Mouse (Mus musculus): ENCODE results near the gene Hyal1.

DNA sequence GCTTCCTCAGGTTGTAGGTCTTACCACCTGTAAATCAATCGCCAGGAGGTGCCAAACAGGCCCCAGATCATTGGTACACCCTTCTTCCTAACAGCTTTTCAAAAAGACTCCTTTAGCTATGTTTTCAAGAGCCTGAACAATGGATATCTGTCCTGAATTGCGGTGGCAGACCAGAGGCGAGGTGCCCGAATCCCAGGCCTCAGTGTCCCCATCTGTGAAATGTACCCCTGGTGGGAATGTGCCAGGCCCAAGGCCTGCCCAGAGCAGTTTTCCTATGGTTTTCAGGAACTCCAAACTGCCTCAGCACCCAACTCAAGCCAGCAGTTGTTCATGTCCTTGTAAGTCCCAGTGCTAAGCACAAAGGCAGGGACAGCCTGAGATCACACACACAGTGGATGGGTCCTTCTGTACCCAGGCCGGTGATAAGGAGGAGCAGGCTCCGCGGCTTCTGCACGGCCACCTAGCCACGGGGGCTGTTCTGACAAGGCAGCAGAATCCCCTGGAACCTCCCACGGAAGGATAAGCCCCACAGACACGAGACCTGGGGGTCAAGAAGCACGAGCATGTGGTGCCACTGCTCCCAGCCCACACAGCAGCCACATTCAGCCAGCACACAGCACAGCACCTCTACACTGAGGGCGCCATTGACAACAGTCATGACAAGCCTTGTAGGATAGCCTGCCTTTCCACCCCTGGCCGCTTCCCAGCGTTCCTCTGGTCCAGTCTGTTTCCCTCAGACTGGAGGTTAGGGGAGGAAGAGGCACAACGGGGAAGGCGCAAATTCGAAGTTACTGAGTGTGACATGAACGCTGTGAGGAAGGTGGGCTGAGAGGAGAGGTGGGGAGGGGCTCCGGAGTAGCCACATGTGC is 50.9 kb downstream of the Hyal1 start:
- TF ChIP-seq CTCF (IDR thresholded peaks at IDR 0.05; ENCODE audit: borderline replicate concordance, extremely low read depth, insufficient read depth, insufficient read length) (no peak), POLR2A (IDR thresholded peaks at IDR 0.05; ENCODE audit: borderline replicate concordance, extremely low read depth, insufficient read depth, insufficient read length, poor library complexity, severe bottlenecking) (no peak)
